Mouse (Mus musculus): ENCODE measurements at regions not wholly inside any gene's neighbourhood (a gene's known extent, or its start where the extent isn't known, plus 50 kb on each side); places are given as distances from the start of the nearest gene placed in this dataset.

DNA sequence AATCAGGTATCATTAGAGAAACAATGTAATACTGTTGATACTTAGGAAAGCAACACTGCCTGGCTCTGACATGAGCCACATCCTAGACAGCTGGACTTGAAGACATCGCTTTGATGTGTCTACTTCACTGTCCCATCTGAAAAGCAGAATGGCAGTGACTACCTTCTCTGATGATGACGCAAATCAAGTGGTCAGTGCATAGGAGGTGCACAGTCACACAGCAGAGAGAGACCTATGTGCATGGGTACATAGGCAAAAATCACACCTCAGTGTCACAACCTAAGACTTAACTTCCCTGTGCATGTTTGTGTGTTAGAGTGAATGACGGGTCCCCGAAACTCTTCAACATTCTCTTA is 195.4 kb upstream of the Paip1 start:
- no peak overlapping the region for H3K27ac ChIP-seq (ENCODE audit: low read depth, low read length)
- H3K27me3 ChIP-seq (ENCODE audit: control insufficient read depth, insufficient read depth, low read length): no peaks in the 10 kb centered on the region
- ATAC-seq (ENCODE audit: low FRiP score) (no peak), DNase-seq (ENCODE audit: low spot score, missing footprints) (no peak)
- 95% methylated on average over 4 of the region's 4 CpGs for WGBS
- H3K4me3 ChIP-seq (ENCODE audit: low read depth, low read length): no peak overlapping the region
- no peak overlapping the region for H3K4me2 ChIP-seq
- H3K36me3 ChIP-seq (ENCODE audit: control insufficient read depth, insufficient read depth, low read length): no peaks in the 10 kb centered on the region
- H3K4me1 ChIP-seq (ENCODE audit: control insufficient read depth, insufficient read depth, low read length): no peaks in the 10 kb centered on the region
- no peaks in the 10 kb centered on the region for H3K9me3 ChIP-seq (ENCODE audit: control insufficient read depth, low read length)
- no peak overlapping the region for H3K9ac ChIP-seq (ENCODE audit: low read length)

DNA sequence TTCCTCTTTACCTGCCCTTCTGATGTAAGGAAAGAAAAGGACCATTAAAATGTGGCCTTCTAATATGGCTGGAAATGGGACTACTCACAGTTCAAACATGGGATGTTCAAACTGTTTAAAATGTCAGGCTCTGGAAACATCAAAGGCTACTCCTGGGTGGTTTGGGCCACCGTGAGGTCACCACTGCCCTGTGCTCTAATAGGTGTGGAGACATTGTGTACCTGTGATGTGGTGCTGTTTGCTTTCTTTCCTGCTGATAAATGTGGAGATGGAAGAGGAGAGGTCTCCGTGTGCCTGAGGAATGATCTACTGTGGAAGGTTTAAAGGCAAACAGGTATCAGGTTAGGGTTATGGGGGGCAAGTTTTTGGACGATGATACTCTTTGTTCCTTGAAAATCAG is 194.5 kb upstream of the Paip1 start:
- no peak overlapping the region for H3K4me2 ChIP-seq
- H3K9ac ChIP-seq (ENCODE audit: low read length): no peak overlapping the region
- no peaks in the 10 kb centered on the region for H3K9me3 ChIP-seq (ENCODE audit: control insufficient read depth, low read length)
- 84% methylated on average over 3 of the region's 3 CpGs for WGBS
- ATAC-seq (ENCODE audit: low FRiP score) (no peak), DNase-seq (ENCODE audit: low spot score, missing footprints) (no peak)
- H3K4me1 ChIP-seq (ENCODE audit: control insufficient read depth, insufficient read depth, low read length): no peaks in the 10 kb centered on the region
- no peak overlapping the region for H3K4me3 ChIP-seq (ENCODE audit: low read depth, low read length)
- H3K27ac ChIP-seq (ENCODE audit: low read depth, low read length): no peak overlapping the region
- H3K27me3 ChIP-seq (ENCODE audit: control insufficient read depth, insufficient read depth, low read length): no peaks in the 10 kb centered on the region
- no peaks in the 10 kb centered on the region for H3K36me3 ChIP-seq (ENCODE audit: control insufficient read depth, insufficient read depth, low read length)

DNA sequence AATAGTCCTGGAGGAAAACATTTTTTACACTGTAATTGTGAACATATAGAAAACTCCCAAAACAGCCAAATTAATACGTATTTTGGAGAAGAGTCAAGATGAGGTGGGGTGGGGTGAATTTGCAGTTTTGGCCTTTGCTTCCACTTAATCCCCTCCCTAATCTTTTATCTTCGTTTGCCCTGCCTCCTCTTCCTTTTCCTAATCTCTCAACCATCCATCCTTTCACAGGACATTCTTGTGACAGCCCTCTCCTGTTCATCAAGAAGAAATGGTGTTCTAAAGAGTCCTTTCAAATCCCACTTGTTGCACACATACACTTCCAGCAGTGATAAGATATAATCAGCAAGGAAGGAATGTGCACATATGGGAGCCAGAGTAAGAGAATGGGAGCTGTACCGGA is 186.0 kb upstream of the Paip1 start:
- Histone ChIP-seq H3K4me3 (ENCODE audit: low read depth, low read length) (no peak overlapping the region), H3K27me3 (ENCODE audit: control insufficient read depth, insufficient read depth, low read length) (no peaks in the 10 kb centered on the region), H3K9me3 (ENCODE audit: control insufficient read depth, low read length) (no peaks in the 10 kb centered on the region), H3K4me2 (no peak overlapping the region), H3K27ac (ENCODE audit: low read depth, low read length) (no peak overlapping the region), H3K36me3 (ENCODE audit: control insufficient read depth, insufficient read depth, low read length) (no peaks in the 10 kb centered on the region), H3K4me1 (ENCODE audit: control insufficient read depth, insufficient read depth, low read length) (no peaks in the 10 kb centered on the region), H3K9ac (ENCODE audit: low read length) (no peak overlapping the region)
- ATAC-seq (ENCODE audit: low FRiP score): no peak
- no peak for DNase-seq (ENCODE audit: low spot score, missing footprints)
- 59% methylated on average over 3 of the region's 3 CpGs for WGBS

DNA sequence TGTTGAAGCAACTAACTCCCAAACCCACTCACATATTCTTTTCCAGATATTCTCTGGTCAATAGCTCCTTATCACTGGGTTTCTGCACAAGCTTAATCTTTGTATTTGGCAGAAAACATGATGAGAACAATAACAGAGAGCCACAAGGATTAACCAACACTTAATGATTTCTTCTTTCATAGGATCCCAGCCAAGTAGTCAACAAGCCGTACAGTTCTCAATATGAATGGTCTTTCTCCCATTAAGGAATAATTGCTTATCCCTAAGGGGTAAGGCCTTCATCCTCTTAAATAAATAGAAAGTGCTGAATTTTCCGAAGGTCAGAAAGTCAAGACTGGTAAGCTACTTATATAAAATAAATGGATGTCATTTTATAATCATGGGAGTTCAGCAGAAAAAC is 181.3 kb upstream of the Paip1 start:
- no peak for ATAC-seq (ENCODE audit: low FRiP score)
- Histone ChIP-seq H3K36me3 (ENCODE audit: control insufficient read depth, insufficient read depth, low read length) (no peaks in the 10 kb centered on the region), H3K4me1 (ENCODE audit: control insufficient read depth, insufficient read depth, low read length) (no peaks in the 10 kb centered on the region), H3K9ac (ENCODE audit: low read length) (no peak overlapping the region), H3K4me3 (ENCODE audit: low read depth, low read length) (no peak overlapping the region), H3K27me3 (ENCODE audit: control insufficient read depth, insufficient read depth, low read length) (no peaks in the 10 kb centered on the region), H3K4me2 (no peak overlapping the region), H3K9me3 (ENCODE audit: control insufficient read depth, low read length) (no peaks in the 10 kb centered on the region), H3K27ac (ENCODE audit: low read depth, low read length) (no peak overlapping the region)
- WGBS: 82% methylated on average over 2 of the region's 2 CpGs
- DNase-seq (ENCODE audit: low spot score, missing footprints): no peak

DNA sequence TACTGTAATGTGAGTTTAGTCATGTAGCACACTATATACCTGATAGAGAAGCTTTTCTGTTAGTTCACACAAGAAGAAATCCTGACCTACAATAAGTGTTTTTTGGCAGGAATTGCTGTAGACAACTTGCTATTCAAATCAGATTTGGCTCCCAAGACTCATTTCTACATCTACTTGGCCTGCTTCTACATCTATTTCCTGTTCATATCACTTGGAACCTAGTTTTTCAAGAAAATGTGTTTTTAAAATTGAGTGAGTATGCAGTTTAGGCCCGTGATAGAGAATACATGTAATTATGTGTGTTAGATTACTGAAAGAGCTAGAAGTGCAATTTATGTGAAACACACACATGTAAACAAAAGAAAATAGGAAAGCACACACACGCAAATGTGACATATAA is 176.4 kb upstream of the Paip1 start:
- no peaks in the 10 kb centered on the region for H3K9me3 ChIP-seq (ENCODE audit: control insufficient read depth, low read length)
- WGBS: 96% methylated on average over 2 of the region's 2 CpGs
- no peak overlapping the region for H3K9ac ChIP-seq (ENCODE audit: low read length)
- DNase-seq (ENCODE audit: low spot score, missing footprints) (no peak), ATAC-seq (ENCODE audit: low FRiP score) (no peak)
- no peak overlapping the region for H3K27ac ChIP-seq (ENCODE audit: low read depth, low read length)
- no peaks in the 10 kb centered on the region for H3K4me1 ChIP-seq (ENCODE audit: control insufficient read depth, insufficient read depth, low read length)
- H3K27me3 ChIP-seq (ENCODE audit: control insufficient read depth, insufficient read depth, low read length): no peaks in the 10 kb centered on the region
- no peak overlapping the region for H3K4me3 ChIP-seq (ENCODE audit: low read depth, low read length)
- no peaks in the 10 kb centered on the region for H3K36me3 ChIP-seq (ENCODE audit: control insufficient read depth, insufficient read depth, low read length)
- H3K4me2 ChIP-seq: no peak overlapping the region

DNA sequence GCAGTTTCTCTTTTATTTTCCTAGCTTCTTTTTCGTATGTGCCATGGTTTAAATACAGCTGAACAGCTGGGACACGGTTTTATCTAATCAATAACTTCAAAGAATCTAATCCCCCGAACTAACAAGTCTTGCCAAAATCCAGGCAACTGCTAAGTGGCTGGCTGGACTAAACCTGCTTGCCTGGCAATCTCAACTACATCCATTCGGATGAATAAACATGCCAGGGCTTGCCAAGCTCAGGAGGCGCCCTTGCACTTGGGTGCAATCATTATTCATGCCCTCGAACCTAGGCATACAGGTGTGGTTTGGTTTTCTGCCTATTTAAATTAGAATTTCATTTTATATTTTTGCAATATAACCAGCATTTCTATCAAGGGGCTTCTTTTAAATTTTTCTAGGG is 172.1 kb upstream of the Paip1 start:
- WGBS: 58% methylated on average over 6 of the region's 6 CpGs
- DNase-seq (ENCODE audit: low spot score, missing footprints) (no peak), ATAC-seq (ENCODE audit: low FRiP score) (no peak)
- H3K4me1 ChIP-seq (ENCODE audit: control insufficient read depth, insufficient read depth, low read length): no peaks in the 10 kb centered on the region
- no peak overlapping the region for H3K27ac ChIP-seq (ENCODE audit: low read depth, low read length)
- no peaks in the 10 kb centered on the region for H3K36me3 ChIP-seq (ENCODE audit: control insufficient read depth, insufficient read depth, low read length)
- H3K4me2 ChIP-seq: no peak overlapping the region
- H3K27me3 ChIP-seq (ENCODE audit: control insufficient read depth, insufficient read depth, low read length): no peaks in the 10 kb centered on the region
- no peak overlapping the region for H3K4me3 ChIP-seq (ENCODE audit: low read depth, low read length)
- H3K9ac ChIP-seq (ENCODE audit: low read length): no peak overlapping the region
- H3K9me3 ChIP-seq (ENCODE audit: control insufficient read depth, low read length): no peaks in the 10 kb centered on the region

DNA sequence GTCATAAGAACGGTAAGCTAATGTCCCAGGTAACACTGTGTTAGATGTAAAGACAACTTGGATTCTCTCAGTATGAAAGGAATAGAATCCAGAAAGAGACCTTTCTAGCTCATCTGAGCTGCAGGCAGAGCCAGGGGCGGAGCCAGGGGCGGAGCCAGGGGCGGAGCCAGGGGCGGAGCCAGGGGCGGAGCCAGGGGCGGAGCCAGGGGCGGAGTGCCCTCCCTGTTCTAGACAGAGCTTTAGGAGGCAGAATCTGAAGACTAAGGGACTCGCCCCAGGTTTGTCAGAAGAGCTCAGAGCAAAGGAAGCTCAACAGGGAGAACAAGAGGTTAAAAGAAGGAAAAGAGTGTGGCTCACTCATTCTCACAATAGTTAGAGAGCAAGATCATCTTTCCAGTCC is 169.9 kb upstream of the Paip1 start:
- ATAC-seq (ENCODE audit: low FRiP score) (no peak), DNase-seq (ENCODE audit: low spot score, missing footprints) (no peak)
- no peaks in the 10 kb centered on the region for H3K36me3 ChIP-seq (ENCODE audit: control insufficient read depth, insufficient read depth, low read length)
- no peaks in the 10 kb centered on the region for H3K9me3 ChIP-seq (ENCODE audit: control insufficient read depth, low read length)
- no peaks in the 10 kb centered on the region for H3K27me3 ChIP-seq (ENCODE audit: control insufficient read depth, insufficient read depth, low read length)
- no peak overlapping the region for H3K4me3 ChIP-seq (ENCODE audit: low read depth, low read length)
- H3K4me1 ChIP-seq (ENCODE audit: control insufficient read depth, insufficient read depth, low read length): no peaks in the 10 kb centered on the region
- WGBS: 81% methylated on average over 9 of the region's 9 CpGs
- H3K27ac ChIP-seq (ENCODE audit: low read depth, low read length): no peak overlapping the region
- H3K9ac ChIP-seq (ENCODE audit: low read length): no peak overlapping the region
- no peak overlapping the region for H3K4me2 ChIP-seq

DNA sequence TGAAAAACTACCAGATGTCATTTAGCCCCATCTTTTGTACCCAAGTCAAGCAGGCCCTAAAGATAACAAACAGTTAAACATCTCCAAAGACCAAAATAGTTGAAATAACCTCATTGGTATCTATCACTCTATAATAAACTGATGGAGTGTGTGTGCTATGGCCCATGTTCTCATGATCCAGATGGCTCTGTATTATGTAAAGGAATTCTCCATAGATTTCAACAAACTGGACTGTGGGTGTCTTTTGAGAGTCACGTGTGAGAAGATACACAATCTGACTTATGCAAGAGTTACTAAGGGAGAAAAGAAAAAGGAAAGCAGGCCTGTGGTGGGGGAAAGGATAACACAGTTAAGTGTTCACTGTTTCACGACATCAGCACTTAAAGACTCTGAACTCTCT is 164.8 kb upstream of the Paip1 start:
- Histone ChIP-seq H3K27me3 (ENCODE audit: control insufficient read depth, insufficient read depth, low read length) (no peaks in the 10 kb centered on the region), H3K9me3 (ENCODE audit: control insufficient read depth, low read length) (no peaks in the 10 kb centered on the region), H3K4me3 (ENCODE audit: low read depth, low read length) (no peak overlapping the region), H3K4me2 (no peak overlapping the region), H3K4me1 (ENCODE audit: control insufficient read depth, insufficient read depth, low read length) (no peaks in the 10 kb centered on the region), H3K27ac (ENCODE audit: low read depth, low read length) (no peak overlapping the region), H3K36me3 (ENCODE audit: control insufficient read depth, insufficient read depth, low read length) (no peaks in the 10 kb centered on the region), H3K9ac (ENCODE audit: low read length) (no peak overlapping the region)
- 70% methylated on average over 2 of the region's 2 CpGs for WGBS
- DNase-seq (ENCODE audit: low spot score, missing footprints) (no peak), ATAC-seq (ENCODE audit: low FRiP score) (no peak)

DNA sequence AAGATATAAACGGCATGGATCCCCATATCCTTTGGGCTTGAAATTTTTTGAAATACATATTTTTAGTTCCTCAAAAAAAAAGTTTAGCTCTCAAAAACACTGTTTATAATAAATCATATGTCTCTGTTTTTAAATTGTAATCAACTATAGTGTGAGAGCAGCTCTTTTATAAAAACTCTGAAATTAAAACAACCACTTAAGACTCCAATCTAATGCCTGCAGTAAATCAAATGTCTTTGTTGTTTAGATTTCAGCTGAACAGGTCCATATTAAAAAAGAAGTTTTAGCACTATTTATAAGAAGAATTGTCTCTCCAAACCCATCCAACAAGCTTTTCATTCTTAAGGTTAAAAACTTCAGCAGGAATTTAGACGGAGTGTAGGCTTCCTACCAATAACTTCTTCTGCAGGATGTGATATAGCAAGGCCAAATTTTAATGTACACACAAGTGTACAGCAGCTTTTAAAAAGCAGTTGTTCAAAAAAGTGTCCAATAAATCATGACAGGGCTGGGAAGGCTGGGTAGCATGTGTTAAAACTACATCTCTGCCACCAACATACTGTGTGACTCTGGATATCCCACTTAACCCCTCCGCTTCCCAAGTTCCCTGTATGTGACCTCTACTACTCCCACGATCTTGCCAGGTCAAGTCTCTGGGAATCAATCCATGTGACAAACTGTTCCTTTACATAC is 160.6 kb upstream of the Paip1 start:
- no peaks in the 10 kb centered on the region for H3K36me3 ChIP-seq (ENCODE audit: control insufficient read depth, insufficient read depth, low read length)
- no peak overlapping the region for H3K27ac ChIP-seq (ENCODE audit: low read depth, low read length)
- DNase-seq (ENCODE audit: low spot score, missing footprints) (no peak), ATAC-seq (ENCODE audit: low FRiP score) (no peak)
- no peak overlapping the region for H3K9ac ChIP-seq (ENCODE audit: low read length)
- WGBS: 89% methylated on average over 4 of the region's 4 CpGs
- H3K4me3 ChIP-seq (ENCODE audit: low read depth, low read length): no peak overlapping the region
- H3K4me1 ChIP-seq (ENCODE audit: control insufficient read depth, insufficient read depth, low read length): no peaks in the 10 kb centered on the region
- no peaks in the 10 kb centered on the region for H3K9me3 ChIP-seq (ENCODE audit: control insufficient read depth, low read length)
- no peaks in the 10 kb centered on the region for H3K27me3 ChIP-seq (ENCODE audit: control insufficient read depth, insufficient read depth, low read length)
- H3K4me2 ChIP-seq: no peak overlapping the region

DNA sequence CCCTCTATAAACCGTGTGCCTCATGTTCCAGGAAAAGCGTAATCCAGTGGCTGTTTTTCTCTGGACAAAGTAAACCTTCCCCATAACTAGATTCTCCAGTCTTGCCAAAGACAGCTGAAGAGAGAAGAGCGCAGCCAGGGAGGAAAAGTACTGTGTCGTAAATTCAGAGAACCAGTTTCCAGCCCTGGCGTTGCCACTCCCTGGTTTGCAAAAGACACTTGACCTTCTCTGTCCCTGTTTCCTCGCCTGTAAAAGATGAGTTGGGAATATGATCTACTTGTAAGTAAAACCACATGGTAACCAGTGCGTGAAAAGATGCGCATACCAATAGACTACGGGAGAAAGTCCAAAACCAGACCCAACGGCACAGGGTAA is 160.1 kb upstream of the Paip1 start:
- no peaks in the 10 kb centered on the region for H3K27me3 ChIP-seq (ENCODE audit: control insufficient read depth, insufficient read depth, low read length)
- no peaks in the 10 kb centered on the region for H3K36me3 ChIP-seq (ENCODE audit: control insufficient read depth, insufficient read depth, low read length)
- WGBS: 92% methylated on average over 10 of the region's 10 CpGs
- no peak overlapping the region for H3K27ac ChIP-seq (ENCODE audit: low read depth, low read length)
- no peak overlapping the region for H3K4me2 ChIP-seq
- no peak for DNase-seq (ENCODE audit: low spot score, missing footprints)
- no peak overlapping the region for H3K4me3 ChIP-seq (ENCODE audit: low read depth, low read length)
- no peak overlapping the region for H3K9ac ChIP-seq (ENCODE audit: low read length)
- no peaks in the 10 kb centered on the region for H3K9me3 ChIP-seq (ENCODE audit: control insufficient read depth, low read length)
- ATAC-seq (ENCODE audit: low FRiP score): no peak
- H3K4me1 ChIP-seq (ENCODE audit: control insufficient read depth, insufficient read depth, low read length): no peaks in the 10 kb centered on the region
